Mouse (Mus musculus): ENCODE data around the gene Olfr1106.

Gene Olfr1106

DNA sequence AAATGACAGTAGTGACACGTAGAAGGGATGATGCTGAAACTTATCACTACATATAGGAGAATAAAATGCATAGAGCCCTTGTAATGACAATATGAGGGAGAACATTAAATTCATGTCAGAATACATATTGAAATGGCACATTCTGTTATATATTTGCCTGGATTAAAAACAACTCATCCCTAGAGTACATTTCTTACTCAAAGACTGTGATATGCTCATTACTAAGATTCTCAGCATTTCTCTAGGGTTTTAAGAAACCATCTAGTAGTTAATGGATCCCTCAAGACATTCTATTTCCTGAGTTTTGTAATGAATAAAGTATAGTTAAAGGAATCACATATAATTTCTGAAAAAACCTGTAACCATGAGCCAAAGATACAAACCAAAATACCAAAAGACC, at the start of gene Olfr1106:
Gene Olfr1106, minus strand, starts transcription at position 101 of the 400 bp plus-strand sequence.
- no peak for DNase-seq (ENCODE audit: extremely low spot score, low read depth, low spot score)

- no peak for DNase-seq (ENCODE audit: extremely low spot score, low read depth, low spot score)
Observed at GRCm38 (mm10) chr2:87095908-87096307, 43.8 kb upstream of the Olfr1106 start, which contains the start of gene Olfr1109. Gene Olfr1109 (minus strand): TSS chr2:87096008.

DNA sequence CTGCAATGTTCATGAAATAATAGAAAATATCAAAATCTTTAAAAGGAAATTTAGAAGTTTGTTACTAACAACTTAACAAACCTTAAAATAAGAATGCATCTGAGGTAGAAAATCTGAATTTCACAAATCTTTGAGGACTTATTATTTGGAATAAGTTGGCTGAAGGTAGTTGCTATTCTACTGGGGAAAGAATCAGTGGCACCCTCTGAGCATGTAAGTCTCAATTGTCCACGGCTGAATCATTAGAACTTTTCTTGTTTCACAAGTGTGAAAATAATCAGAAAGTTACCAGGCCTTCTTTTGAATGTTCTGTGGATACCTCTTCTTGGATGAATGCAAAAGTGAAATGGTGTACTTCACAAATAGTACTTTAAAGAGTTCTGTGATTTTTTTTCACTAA, 23.6 kb upstream of the Olfr1106 start, which contains the start of gene Olfr1107:
Gene Olfr1107, minus strand, starts transcription at position 101 of the 400 bp plus-strand sequence.
- DNase-seq (ENCODE audit: extremely low spot score, low read depth, low spot score) = no peak

- no peak for DNase-seq (ENCODE audit: extremely low spot score, low read depth, low spot score)
Observed at GRCm38 (mm10) chr2:87036431-87036830, 15.6 kb downstream of the Olfr1106 start, which contains the start of gene Olfr1105. Gene Olfr1105 (minus strand): TSS chr2:87036531.

DNA sequence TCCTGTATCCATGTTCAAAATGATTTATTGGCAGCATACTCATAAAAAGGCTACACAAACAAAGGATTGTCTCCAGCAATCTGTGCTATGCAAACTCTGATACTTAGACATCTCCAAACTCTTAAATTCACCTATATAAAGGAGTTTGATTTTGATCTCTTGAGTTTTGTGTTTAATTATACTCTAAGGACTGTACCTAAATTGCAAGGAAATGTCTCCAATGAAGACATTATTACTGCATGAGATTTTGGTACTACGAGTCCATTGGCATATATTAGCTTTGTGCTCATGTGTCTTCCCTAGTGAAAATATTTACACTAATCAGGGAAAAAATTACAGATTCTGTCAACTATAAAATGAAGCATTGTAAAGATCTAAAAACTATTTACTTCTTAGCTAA, 25.1 kb downstream of the Olfr1106 start, which contains the start of gene Olfr1104:
Gene Olfr1104, minus strand, starts transcription at position 101 of the 400 bp plus-strand sequence.
- DNase-seq (ENCODE audit: extremely low spot score, low read depth, low spot score) = no peak

GRCm38 (mm10) chr2:86998098-86998497, 54.0 kb downstream of the Olfr1106 start, which contains the start of gene Olfr1102:
Gene Olfr1102 (plus strand): TSS chr2:86998398.
- DNase-seq (ENCODE audit: extremely low spot score, low read depth, low spot score) = no peak
